ENCODE assay signal across 8 mouse cellular contexts in genomic region chr2:26487322-26488021, GRCm38 (mm10). TPM values are rescaled to one million over a fixed set of nuclear protein-coding genes. Genes with fewer than 3 reads are reported as not detected.
DNase-seq lines count a peak whose midpoint lies in the region; ATAC-seq and TF ChIP-seq lines count a peak whose summit lies in the region.

No protein-coding gene starts in this region.

- peak overlapping the region; percentile 26 for H3K4me3 ChIP-seq in layer of hippocampus, adult 2 months
- H3K4me3 ChIP-seq in embryonic facial prominence, embryonic 10.5 days = peak overlapping the region; percentile 36
- H3K4me3 ChIP-seq in heart, embryonic 15.5 days = no peak overlapping the region

- peak; percentile 45 to 82 for DNase-seq in layer of hippocampus, adult 2 months (ENCODE audit: low spot score in 2 of 2)
- DNase-seq in layer of hippocampus, adult 9-10 months (ENCODE audit: low spot score) = no peak
- DNase-seq in embryonic facial prominence, embryonic 10.5 days (ENCODE audit: low spot score) = peak; percentile 68
- peak; percentile 80 for DNase-seq in left cerebral cortex, postnatal 4 days
- peak; percentile 23 to 38 for DNase-seq in right cerebral cortex, adult 2 months (ENCODE audit: low spot score in 2 of 2)
- no peak for DNase-seq in urinary bladder, postnatal 10 days (ENCODE audit: low spot score)

- peaks cover 95% of the 10 kb centered on the region for H3K4me1 ChIP-seq in embryonic facial prominence, embryonic 10.5 days
- peaks cover 91% of the 10 kb centered on the region for H3K4me1 ChIP-seq in heart, embryonic 15.5 days (replicated peaks)

- H3K36me3 ChIP-seq in embryonic facial prominence, embryonic 10.5 days (replicated peaks) = peaks cover 38% of the 10 kb centered on the region
- peaks cover 7% of the 10 kb centered on the region; the same call in 1 of the 2 replicates for H3K36me3 ChIP-seq in heart, embryonic 15.5 days

- H3K4me2 ChIP-seq in heart, embryonic 15.5 days = peak overlapping the region; percentile 15; the same call in 1 of the 2 replicates

- no peaks in the 10 kb centered on the region for H3K27me3 ChIP-seq in embryonic facial prominence, embryonic 10.5 days (replicated peaks; ENCODE audit: low read depth, poor library complexity, severe bottlenecking)
- no peaks in the 10 kb centered on the region for H3K27me3 ChIP-seq in heart, embryonic 15.5 days

- no peaks in the 10 kb centered on the region for H3K9me3 ChIP-seq in embryonic facial prominence, embryonic 10.5 days
- no peaks in the 10 kb centered on the region for H3K9me3 ChIP-seq in heart, embryonic 15.5 days (replicated peaks)

- no peak for ATAC-seq in heart, embryonic 15.5 days (replicated peaks; ENCODE audit: insufficient number of reproducible peaks, insufficient read depth, low FRiP score, low read depth)
- ATAC-seq in megakaryocyte progenitor cell, adult 5-6 weeks (replicated peaks; ENCODE audit: poor library complexity) = no peak

- intact Hi-C loops in left cerebral cortex, postnatal 4 days (cut with DNase I) = no loop called here

- peak overlapping the region; percentile 86 for H3K27ac ChIP-seq in layer of hippocampus, adult 2 months
- peak overlapping the region; percentile 88 for H3K27ac ChIP-seq in embryonic facial prominence, embryonic 10.5 days (replicated peaks)
- peak overlapping the region; percentile 86 for H3K27ac ChIP-seq in heart, embryonic 15.5 days

- 0 out of 2 replicates have a peak, but pooled peaks have one; percentile 14 for TF ChIP-seq CTCF in layer of hippocampus, adult 2 months (conservative IDR thresholded peaks at IDR 0.05)

- H3K9ac ChIP-seq in heart, embryonic 15.5 days = no peak overlapping the region

- WGBS in embryonic facial prominence, embryonic 10.5 days = 30% methylated on average over 18 of the region's 18 CpGs
- WGBS in heart, embryonic 15.5 days = 51% methylated on average over 18 of the region's 18 CpGs

RNA-seq across cellular contexts. Expression of gene Notch1, which starts 29.0 kb away (rescaled TPM):
- 10 to 100 TPM; 32.7 to 35.7 TPM for total RNA-seq in layer of hippocampus, adult 2 months (2021)
- polyA plus RNA-seq in embryonic facial prominence, embryonic 10.5 days (2016; fragmentation: Nextera tagmentation; extraction: Ambion mirVana) = 17.1 and 20.3 TPM in 2 replicates
- 10.8 and 24.2 TPM in 2 replicates for polyA plus RNA-seq in heart, embryonic 15.5 days (2015; fragmentation: Nextera tagmentation; extraction: Ambion mirVana)
- total RNA-seq in left cerebral cortex, postnatal 4 days (2021) = 10 to 100 TPM; 39.5 to 42.1 TPM
- total RNA-seq in megakaryocyte progenitor cell, adult 5-6 weeks (2015) = 15.5 and 19.0 TPM in 2 replicates
- total RNA-seq in megakaryocyte progenitor cell, adult 5-6 weeks (2017) = 8.8 and 9.3 TPM in 2 replicates

RNA-seq across cellular contexts. Expression of gene Sec16a, which starts 42.5 kb away (rescaled TPM):
- total RNA-seq in layer of hippocampus, adult 2 months (2021) = 10 to 100 TPM; 49.3 to 51.3 TPM
- 30.4 and 32.1 TPM in 2 replicates for polyA plus RNA-seq in embryonic facial prominence, embryonic 10.5 days (2016; fragmentation: Nextera tagmentation; extraction: Ambion mirVana)
- polyA plus RNA-seq in heart, embryonic 15.5 days (2015; fragmentation: Nextera tagmentation; extraction: Ambion mirVana) = 10.5 and 14.5 TPM in 2 replicates
- total RNA-seq in left cerebral cortex, postnatal 4 days (2021) = 10 to 100 TPM; 52.3 to 52.6 TPM
- 33.9 and 48.3 TPM in 2 replicates for total RNA-seq in megakaryocyte progenitor cell, adult 5-6 weeks (2015)
- 23.9 and 29.7 TPM in 2 replicates for total RNA-seq in megakaryocyte progenitor cell, adult 5-6 weeks (2017)

Comparison
In these comparisons a context has a peak if more than half of its experiments do, and no peak if none do; other contexts are left out.
1. DNase-seq: peak in layer of hippocampus, adult 2 months (2 of 2), embryonic facial prominence, embryonic 10.5 days (single experiment), left cerebral cortex, postnatal 4 days (single experiment) and right cerebral cortex, adult 2 months (2 of 2); none in layer of hippocampus, adult 9-10 months (single experiment) and urinary bladder, postnatal 10 days (single experiment).
2. Peak in every context shown above with its lines, with median percentiles within 50 percentile points of each other: H3K27ac ChIP-seq.